Mouse (Mus musculus) intestine, postnatal 0 days (tissue): ENCODE measurements around the gene Fkbp5. TPM values are rescaled to one million over a fixed set of nuclear protein-coding genes. Genes with fewer than 3 reads are reported as not detected.

ENCODE experiments used
- ATAC-seq: fragments of 200-750 bp; cut with Nextera tagmentation; 2 replicates; pipeline ENCODE4 v1.8.0; 2017; ENCODE audit warnings: mild to moderate bottlenecking, moderate TSS enrichment, moderate library complexity
- H3K27ac ChIP-seq: fragments of 300-500 bp; sonication (generic); 2 replicates; pipeline ENCODE4 v1.5.1; 2014; ENCODE audit warnings: mild to moderate bottlenecking, low read depth, low read length, moderate library complexity
- H3K27me3 ChIP-seq: fragments of 300-500 bp; sonication (generic); replicated peaks from 2 replicates; pipeline ENCODE4 v1.6.1; 2014; ENCODE audit warnings: low read length, mixed read lengths; ENCODE audit not compliant: control insufficient read depth, insufficient read depth
- H3K36me3 ChIP-seq: fragments of 300-500 bp; sonication (generic); 2 replicates; pipeline ENCODE4 v1.6.1; 2014; ENCODE audit warnings: mild to moderate bottlenecking, moderate library complexity; ENCODE audit not compliant: control insufficient read depth, insufficient read depth
- H3K4me1 ChIP-seq: fragments of 300-500 bp; sonication (generic); replicated peaks from 2 replicates; pipeline ENCODE4 v1.6.1; 2014; ENCODE audit warnings: antibody characterized with exemption, low read length, mixed read lengths; ENCODE audit not compliant: control insufficient read depth, insufficient read depth
- H3K4me2 ChIP-seq: fragments of 300-500 bp; sonication (generic); replicated peaks from 2 replicates; pipeline ENCODE4 v1.6.1; 2014; ENCODE audit warnings: low read depth, mild to moderate bottlenecking, moderate library complexity
- H3K4me3 ChIP-seq: fragments of 300-500 bp; sonication (generic); 2 replicates; pipeline ENCODE4 v1.5.1; 2014; ENCODE audit warnings: low read depth, low read length
- H3K9ac ChIP-seq: fragments of 300-500 bp; sonication (generic); 2 replicates; pipeline ENCODE4 v1.6.1; 2014; ENCODE audit warnings: mild to moderate bottlenecking, low read depth, low read length
- H3K9me3 ChIP-seq: fragments of 300-500 bp; sonication (generic); 2 replicates; pipeline ENCODE4 v1.6.1; 2016; ENCODE audit warnings: mixed run types; ENCODE audit not compliant: control insufficient read depth
- CTCF ChIP-seq: sonication (generic); IDR thresholded peaks from 2 replicates; pipeline ENCODE4 v1.5.1; 2016; ENCODE audit warnings: low read depth, mild to moderate bottlenecking, control low read depth, antibody characterized with exemption, moderate library complexity
- WGBS: fragments of 180-500 bp; shearing (Covaris S2); extraction: QIAGEN DNeasy Blood & Tissue Kit; methylation state at CpG from one replicate; pipeline ENCODE4 v1.1.7; 2014; 5-methylcytosine and 5-hydroxymethylcytosine counted together
- polyA plus RNA-seq: library from polyadenylated mRNA; unstranded; fragments of >200 nt; fragmentation: Nextera tagmentation; extraction: Ambion mirVana; gene quantifications from 2 replicates; pipeline ENCODE4 v1.2.1, GENCODE M21; 2015

Fkbp5 gene
- polyA plus RNA-seq, 1 experiment from 2014 or later = 10.1 TPM

DNA sequence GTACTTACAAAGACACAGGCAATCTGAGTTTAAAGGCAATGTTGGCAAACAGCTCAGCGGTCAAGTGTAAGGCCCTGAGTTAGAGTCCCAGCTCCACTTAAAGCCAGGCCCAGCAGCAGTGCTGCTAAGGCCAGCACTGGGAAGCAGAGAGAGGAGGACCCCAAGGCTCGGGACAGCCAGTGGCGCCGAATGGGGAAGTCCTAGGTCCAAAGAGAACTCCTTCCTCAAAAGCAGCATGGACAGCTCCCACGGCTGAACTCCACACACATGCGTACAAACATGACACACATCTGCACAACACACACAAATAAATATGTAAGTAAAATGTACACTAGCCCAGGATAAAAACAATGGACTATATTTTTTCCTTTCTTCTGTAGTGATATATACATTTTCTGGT is 84.3 kb downstream of the Fkbp5 start:
- ATAC-seq = no peak
- WGBS = 89% methylated on average over 6 of the region's 6 CpGs
- no peak overlapping the region for H3K4me2 ChIP-seq
- no peaks in the 10 kb centered on the region for H3K9me3 ChIP-seq
- no peaks in the 10 kb centered on the region for H3K27me3 ChIP-seq
- H3K27ac ChIP-seq = no peak overlapping the region
- peaks cover 14% of the 10 kb centered on the region; the same call in 1 of the 2 replicates for H3K36me3 ChIP-seq
- TF ChIP-seq CTCF = no peak
- 0 out of 2 replicates have a peak, but pooled peaks cover 6% of the 10 kb centered on the region for H3K4me1 ChIP-seq
- H3K9ac ChIP-seq = no peak overlapping the region
- no peak overlapping the region for H3K4me3 ChIP-seq

DNA sequence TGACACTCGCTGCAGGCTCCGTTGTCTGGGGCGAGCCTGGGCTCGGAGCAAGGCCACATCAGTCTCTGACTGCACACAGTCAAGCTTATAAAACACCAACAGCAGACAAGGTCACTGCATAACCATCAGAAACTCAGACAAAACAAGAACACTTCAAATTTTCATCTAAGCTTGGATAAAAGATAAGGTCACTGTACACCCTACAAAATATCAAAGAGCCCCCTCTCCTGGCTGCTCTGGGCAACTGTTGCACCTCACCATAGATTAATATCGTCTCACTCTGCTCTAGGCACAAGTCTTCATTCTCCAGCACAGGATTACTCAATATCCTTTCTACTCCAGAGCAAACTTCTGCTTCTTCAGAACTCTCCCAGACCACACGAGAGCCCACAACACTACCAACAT is 85.4 kb downstream of the Fkbp5 start:
- no peaks in the 10 kb centered on the region for H3K9me3 ChIP-seq
- no peaks in the 10 kb centered on the region for H3K27me3 ChIP-seq
- no peak for ATAC-seq
- WGBS = 80% methylated on average over 6 of the region's 6 CpGs
- no peak overlapping the region for H3K4me3 ChIP-seq
- H3K27ac ChIP-seq = no peak overlapping the region
- H3K4me1 ChIP-seq = 0 out of 2 replicates have a peak, but pooled peaks cover 6% of the 10 kb centered on the region
- no peak overlapping the region for H3K4me2 ChIP-seq
- TF ChIP-seq CTCF = peak; percentile 46
- peaks cover 14% of the 10 kb centered on the region; the same call in 1 of the 2 replicates for H3K36me3 ChIP-seq
- no peak overlapping the region for H3K9ac ChIP-seq

DNA sequence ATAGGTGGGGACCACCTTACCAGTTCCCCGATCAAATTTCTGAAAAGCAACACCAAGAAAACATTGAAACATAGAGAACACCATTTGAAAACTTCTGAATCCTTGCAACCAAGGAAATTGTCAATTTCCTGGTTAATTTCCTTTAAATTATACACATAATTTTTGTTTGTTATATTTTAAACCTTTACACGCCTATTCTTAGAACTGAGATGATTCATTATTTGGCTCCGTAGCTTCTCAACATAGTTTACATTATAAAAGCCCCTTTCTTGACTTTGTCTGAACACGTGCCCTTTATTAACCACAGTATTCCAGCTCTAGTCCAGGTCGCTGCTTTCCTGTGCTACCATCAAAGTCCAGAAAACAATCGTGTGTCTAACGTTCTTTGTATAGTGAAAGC is 86.3 kb downstream of the Fkbp5 start:
- H3K4me1 ChIP-seq = 0 out of 2 replicates have a peak, but pooled peaks cover 6% of the 10 kb centered on the region
- peaks cover 15% of the 10 kb centered on the region; the same call in 1 of the 2 replicates for H3K36me3 ChIP-seq
- TF ChIP-seq CTCF = no peak
- H3K27ac ChIP-seq = no peak overlapping the region
- no peak for ATAC-seq
- WGBS = 57% methylated on average over 7 of the region's 7 CpGs
- no peaks in the 10 kb centered on the region for H3K9me3 ChIP-seq
- no peak overlapping the region for H3K9ac ChIP-seq
- H3K4me2 ChIP-seq = no peak overlapping the region
- no peak overlapping the region for H3K4me3 ChIP-seq
- no peaks in the 10 kb centered on the region for H3K27me3 ChIP-seq

DNA sequence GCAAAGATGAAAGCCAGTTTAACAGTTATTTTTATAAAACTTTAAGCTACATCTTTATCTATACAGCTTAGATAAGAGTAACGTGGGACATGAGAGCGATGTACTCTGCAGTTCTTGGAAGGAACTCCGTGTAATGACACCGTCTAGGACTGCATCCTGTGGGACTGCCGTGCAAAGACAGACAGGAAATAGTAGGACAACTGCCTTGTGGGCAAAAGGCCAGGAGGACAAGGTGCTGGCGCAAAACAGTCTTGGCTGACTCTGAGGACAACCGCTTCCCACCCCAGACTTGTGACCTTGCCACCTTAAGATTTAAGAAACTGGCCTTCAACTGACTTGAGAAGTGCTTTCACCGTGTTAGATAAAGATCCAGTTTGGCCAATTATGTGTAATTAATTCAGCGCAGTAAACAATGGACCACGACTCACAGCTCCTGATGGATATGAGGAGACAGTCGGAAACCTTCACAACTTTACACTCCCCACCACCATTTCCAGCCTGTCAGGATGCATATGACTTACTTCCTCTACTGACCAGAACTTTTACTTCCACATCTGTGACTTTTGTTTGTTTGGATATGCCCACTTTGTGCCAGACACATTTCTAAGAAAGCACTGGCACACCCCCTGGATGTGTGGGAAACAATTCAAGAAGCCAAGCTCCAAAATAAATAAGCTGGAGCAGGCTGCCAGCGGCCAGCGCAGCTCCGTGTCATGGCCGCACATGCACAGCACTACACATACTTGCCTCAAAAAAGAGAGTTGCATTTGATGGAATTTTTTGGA is 88.7 kb downstream of the Fkbp5 start:
- H3K4me1 ChIP-seq = 0 out of 2 replicates have a peak, but pooled peaks cover 6% of the 10 kb centered on the region
- peak; percentile 31; the same call in 1 of the 2 replicates for ATAC-seq
- H3K4me2 ChIP-seq = no peak overlapping the region
- H3K9me3 ChIP-seq = no peaks in the 10 kb centered on the region
- H3K27ac ChIP-seq = no peak overlapping the region
- WGBS = 49% methylated on average over 15 of the region's 15 CpGs
- no peak overlapping the region for H3K4me3 ChIP-seq
- H3K9ac ChIP-seq = no peak overlapping the region
- peaks cover 24% of the 10 kb centered on the region for H3K36me3 ChIP-seq
- no peaks in the 10 kb centered on the region for H3K27me3 ChIP-seq
- no peak for TF ChIP-seq CTCF

DNA sequence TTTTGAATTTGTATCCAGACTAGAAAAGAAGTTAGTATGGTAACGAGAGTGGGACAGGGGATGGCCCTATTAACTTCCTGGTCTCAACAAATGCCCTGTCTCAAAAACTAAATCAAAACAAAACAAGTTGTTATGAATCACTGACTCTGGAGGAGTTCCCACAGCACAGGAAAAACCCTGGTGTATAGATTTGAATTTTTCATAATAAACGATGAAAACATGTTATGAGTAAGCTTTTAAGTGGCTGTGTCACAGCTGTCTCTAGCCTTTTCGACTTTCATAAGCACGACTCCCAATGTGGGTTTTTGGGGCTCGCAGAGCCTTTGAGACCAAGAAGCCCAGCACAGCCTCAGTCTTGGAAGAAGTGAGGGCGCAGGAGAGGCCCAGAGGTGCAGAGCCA is 89.7 kb downstream of the Fkbp5 start:
- no peak for TF ChIP-seq CTCF
- no peaks in the 10 kb centered on the region for H3K27me3 ChIP-seq
- 83% methylated on average over 6 of the region's 6 CpGs for WGBS

DNA sequence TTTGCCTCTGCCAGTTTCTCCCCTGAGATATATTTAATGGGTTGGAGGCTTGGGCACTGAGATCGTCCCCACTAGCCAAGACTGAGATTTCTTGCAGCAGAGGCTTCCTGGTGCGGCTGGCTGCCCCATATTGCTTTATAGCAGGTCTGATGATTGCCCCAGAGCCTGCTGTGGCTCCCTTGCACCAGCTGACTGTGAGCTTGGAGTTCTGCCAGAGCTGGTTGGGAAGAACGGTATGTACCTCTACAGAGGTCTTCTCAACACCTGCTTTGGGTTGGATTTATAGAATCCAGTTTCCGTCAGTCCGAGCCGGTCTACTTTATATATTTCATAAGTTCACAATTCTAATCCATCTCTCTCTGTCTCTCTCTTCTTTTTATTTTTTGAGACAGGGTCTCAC is 93.0 kb downstream of the Fkbp5 start:
- Histone ChIP-seq H3K9ac (no peak overlapping the region), H3K9me3 (no peaks in the 10 kb centered on the region), H3K4me3 (no peak overlapping the region), H3K36me3 (peaks cover 21% of the 10 kb centered on the region), H3K27ac (peak overlapping the region; percentile 35; the same call in 1 of the 2 replicates), H3K27me3 (no peaks in the 10 kb centered on the region), H3K4me2 (no peak overlapping the region), H3K4me1 (no peaks in the 10 kb centered on the region)
- peak; percentile 77 for ATAC-seq
- TF ChIP-seq CTCF = no peak
- WGBS = 54% methylated on average over 6 of the region's 6 CpGs

More for the DNA sequence above, 89.7 kb downstream of the Fkbp5 start:
- no peak for ATAC-seq
- peaks cover 24% of the 10 kb centered on the region for H3K36me3 ChIP-seq
- H3K4me3 ChIP-seq = no peak overlapping the region
- H3K4me1 ChIP-seq = 0 out of 2 replicates have a peak, but pooled peaks cover 6% of the 10 kb centered on the region
- H3K4me2 ChIP-seq = no peak overlapping the region
- no peak overlapping the region for H3K9ac ChIP-seq
- H3K27ac ChIP-seq = no peak overlapping the region; the same call in 1 of the 2 replicates
- no peaks in the 10 kb centered on the region for H3K9me3 ChIP-seq
